Mouse (Mus musculus) layer of hippocampus, adult 9-10 months (tissue): Measurements from ENCODE around the gene Olfr803.

ENCODE experiments used
- DNase-seq: peaks from one replicate; pipeline ENCODE4 v3.0.0; 2022; ENCODE audit warnings: low spot score

The Olfr803 gene

GRCm38 (mm10) chr10:129694186-129694585 lies at the start of gene Olfr803:
TSS of gene Olfr803 (minus strand) at chr10:129694286.
- DNase-seq = no peak

DNA sequence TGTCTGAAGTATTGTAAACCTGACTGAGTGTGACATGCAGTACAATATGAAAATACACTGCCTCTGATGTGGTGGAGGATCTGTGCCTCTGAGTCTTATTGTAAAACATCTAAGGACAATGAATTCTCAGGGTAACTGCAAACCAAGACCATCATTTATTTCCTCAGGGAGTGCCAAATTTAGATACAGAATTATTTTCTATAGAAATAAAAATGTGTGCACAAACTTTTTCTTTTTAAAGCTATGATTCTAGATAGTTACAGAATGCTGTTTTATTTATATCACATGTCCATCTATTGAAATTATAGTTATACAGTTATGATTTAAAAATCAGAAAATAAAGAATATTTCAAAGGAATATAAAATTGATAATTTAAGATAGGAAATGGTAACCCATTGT lies 47.7 kb upstream of the Olfr803 start, which contains the start of gene Olfr806:
Gene Olfr806, minus strand, starts transcription at position 101 of the 400 bp plus-strand sequence.
- no peak for DNase-seq

GRCm38 (mm10) chr10:129729275-129729674 lies 35.2 kb upstream of the Olfr803 start, which contains the start of gene Olfr805:
TSS of gene Olfr805 (minus strand) at chr10:129729375.
- no peak for DNase-seq

GRCm38 (mm10) chr10:129702910-129703309 lies 8.8 kb upstream of the Olfr803 start, which contains the start of gene Olfr804:
TSS of gene Olfr804 (plus strand) at chr10:129703210.
- DNase-seq = no peak

GRCm38 (mm10) chr10:129688069-129688468 lies 6.0 kb downstream of the Olfr803 start, which contains the start of gene Olfr802:
TSS of gene Olfr802 (minus strand) at chr10:129688169.
- no peak for DNase-seq

DNA sequence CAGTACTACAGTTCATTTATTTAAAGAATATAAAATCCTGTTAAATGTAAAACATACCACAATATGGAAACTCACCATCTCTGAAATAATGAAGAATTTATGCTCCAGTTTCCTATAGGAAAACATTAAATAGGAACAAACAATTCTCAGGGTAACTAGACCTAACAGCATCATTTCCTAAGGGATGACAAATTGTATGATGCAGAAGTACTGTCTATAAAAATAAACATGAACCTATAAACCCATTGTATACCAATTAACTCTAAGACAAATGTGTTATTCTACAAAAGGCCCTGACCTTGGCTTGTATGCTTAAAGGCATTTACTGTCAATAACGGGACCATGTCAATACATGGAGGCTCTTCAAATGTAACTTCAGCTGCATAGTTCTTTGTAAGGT lies 20.3 kb downstream of the Olfr803 start, which contains the start of gene Olfr801:
Gene Olfr801, minus strand, starts transcription at position 101 of the 400 bp plus-strand sequence.
- DNase-seq = no peak

GRCm38 (mm10) chr10:129657394-129657793 lies 36.7 kb downstream of the Olfr803 start, which contains the start of gene Olfr800:
TSS of gene Olfr800 (plus strand) at chr10:129657694.
- DNase-seq = no peak

- DNase-seq = no peak
These were observed 42.3 kb downstream of the Olfr803 start for GRCm38 (mm10) chr10:129651763-129652162.
